ENCODE assay signal across 22 mouse cellular contexts in genomic region chr17:85927261-85927660, GRCm38 (mm10).
DNase-seq lines count a peak whose midpoint lies in the region; ATAC-seq and TF ChIP-seq lines count a peak whose summit lies in the region.
"Had no signal": no experiment of that assay in that cellular context is flagged by ENCODE, and none has a peak within 500 bp of the region (broad histone marks: within the 10 kb centered on the region; RNA-seq: fewer than 3 reads in every experiment).

No protein-coding gene starts in this region.

- H3K4me3 ChIP-seq in hindbrain, postnatal 0 days (ENCODE audit: low read length): no peak overlapping the region
- H3K4me3 ChIP-seq in hindbrain, embryonic 10.5 days: no peak overlapping the region
- no peak overlapping the region for H3K4me3 ChIP-seq in heart, adult 2 months
- H3K4me3 ChIP-seq: heart, embryonic 13.5 days; hindbrain, embryonic 12.5 days; kidney, embryonic 15.5 days; neural tube, embryonic 12.5 days had no signal

- no peak overlapping the region for H3K9ac ChIP-seq in hindbrain, postnatal 0 days (replicated peaks; ENCODE audit: low read length)
- H3K9ac ChIP-seq in heart, adult 2 months (ENCODE audit: low read depth, low read length): no peak overlapping the region
- H3K9ac ChIP-seq: heart, embryonic 13.5 days; hindbrain, embryonic 12.5 days; kidney, embryonic 15.5 days; neural tube, embryonic 12.5 days had no signal

- no peak for ATAC-seq in hindbrain, postnatal 0 days

- TF ChIP-seq EP300 in heart, adult 2 months (IDR thresholded peaks at IDR 0.05; ENCODE audit: insufficient read depth, low read depth, low read length): no peak

- WGBS in hindbrain, postnatal 0 days: 64% methylated on average over 9 of the region's 9 CpGs
- WGBS in hindbrain, embryonic 10.5 days: 80% methylated on average over 9 of the region's 9 CpGs
- 79% methylated on average over 9 of the region's 9 CpGs for WGBS in heart, adult 2 months

- intact Hi-C loops in heart, adult 2 months (cut with DNase I): no loop called here

- H3K4me2 ChIP-seq in hindbrain, postnatal 0 days (ENCODE audit: low read depth, low read length): no peak overlapping the region
- H3K4me2 ChIP-seq: heart, embryonic 13.5 days; hindbrain, embryonic 12.5 days; kidney, embryonic 15.5 days; neural tube, embryonic 12.5 days had no signal

- no peaks in the 10 kb centered on the region for H3K79me2 ChIP-seq in heart, adult 2 months (replicated peaks; ENCODE audit: control insufficient read depth, insufficient read depth, low read length)

- H3K9me3 ChIP-seq in hindbrain, postnatal 0 days (ENCODE audit: low read length): no peaks in the 10 kb centered on the region
- no peaks in the 10 kb centered on the region for H3K9me3 ChIP-seq in hindbrain, embryonic 10.5 days
- H3K9me3 ChIP-seq: heart, embryonic 13.5 days; hindbrain, embryonic 12.5 days; kidney, embryonic 15.5 days; neural tube, embryonic 12.5 days had no signal

- H3K27ac ChIP-seq in hindbrain, postnatal 0 days: no peak overlapping the region
- no peak overlapping the region for H3K27ac ChIP-seq in hindbrain, embryonic 10.5 days
- H3K27ac ChIP-seq in heart, adult 2 months: no peak overlapping the region
- H3K27ac ChIP-seq: heart, embryonic 13.5 days; hindbrain, embryonic 12.5 days; kidney, embryonic 15.5 days; macrophage; neural tube, embryonic 12.5 days had no signal

- DNase-seq in cerebellum, postnatal 14 days: peak; percentile 22 to 23
- no peak for DNase-seq in cerebellum, postnatal 25 days
- peak; percentile 34 for DNase-seq in hindbrain, postnatal 0 days (ENCODE audit: low spot score)
- no peak for DNase-seq in hindbrain, embryonic 10.5 days (ENCODE audit: low spot score)
- peak; percentile 39 for DNase-seq in right cerebral cortex, adult 18-20 months
- no peak for DNase-seq in right cerebral cortex, postnatal 4 days
- DNase-seq in telencephalon, adult 2 months (ENCODE audit: low read depth, low spot score): peak; percentile 24
- no peak for DNase-seq in heart, adult 2 months
- DNase-seq: adrenal gland, postnatal 36 days; cerebellum, adult 11-12 months; gastrocnemius, postnatal 14 days; heart, adult 11 months; heart, postnatal 14 days; kidney, adult 11 months; kidney, postnatal 36 days; thymus, adult 2 months; thymus, postnatal 4 days had no signal

- no peaks in the 10 kb centered on the region for H3K27me3 ChIP-seq in hindbrain, postnatal 0 days (ENCODE audit: insufficient read depth, low read length)
- H3K27me3 ChIP-seq in hindbrain, embryonic 10.5 days (ENCODE audit: insufficient read depth, poor library complexity, severe bottlenecking): peaks cover 24% of the 10 kb centered on the region
- no peaks in the 10 kb centered on the region for H3K27me3 ChIP-seq in heart, adult 2 months (ENCODE audit: control insufficient read depth, insufficient read depth, low read length)
- H3K27me3 ChIP-seq: neural tube, embryonic 12.5 days had no signal

- TF ChIP-seq POLR2A in heart, adult 2 months (IDR thresholded peaks at IDR 0.05; ENCODE audit: insufficient read depth, low read depth, low read length): no peak

- no peaks in the 10 kb centered on the region for H3K36me3 ChIP-seq in hindbrain, postnatal 0 days (ENCODE audit: insufficient read depth, low read length)
- no peaks in the 10 kb centered on the region for H3K36me3 ChIP-seq in hindbrain, embryonic 10.5 days
- H3K36me3 ChIP-seq in heart, adult 2 months (ENCODE audit: control insufficient read depth, insufficient read depth, low read length): no peaks in the 10 kb centered on the region
- H3K36me3 ChIP-seq: heart, embryonic 13.5 days; hindbrain, embryonic 12.5 days; kidney, embryonic 15.5 days; neural tube, embryonic 12.5 days had no signal

- H3K4me1 ChIP-seq in hindbrain, postnatal 0 days (ENCODE audit: insufficient read depth, low read length): no peaks in the 10 kb centered on the region
- H3K4me1 ChIP-seq in hindbrain, embryonic 10.5 days (replicated peaks): peaks cover 27% of the 10 kb centered on the region
- no peaks in the 10 kb centered on the region for H3K4me1 ChIP-seq in heart, adult 2 months (ENCODE audit: control insufficient read depth, insufficient read depth, low read length)
- H3K4me1 ChIP-seq: heart, embryonic 13.5 days; neural tube, embryonic 12.5 days had no signal

- TF ChIP-seq CTCF in hindbrain, postnatal 0 days (IDR thresholded peaks at IDR 0.05; ENCODE audit: low read depth): no peak
- TF ChIP-seq CTCF in heart, adult 2 months (IDR thresholded peaks at IDR 0.05): no peak

Comparison
In these comparisons a context has a peak if more than half of its experiments do, and no peak if none do; other contexts are left out.
1. DNase-seq: peak in cerebellum, postnatal 14 days (2 of 2), hindbrain, postnatal 0 days (single experiment), right cerebral cortex, adult 18-20 months (single experiment) and telencephalon, adult 2 months (single experiment); none in cerebellum, postnatal 25 days (0 of 2), hindbrain, embryonic 10.5 days (single experiment), right cerebral cortex, postnatal 4 days (single experiment) and heart, adult 2 months (0 of 2).